Mouse (Mus musculus) liver, adult 2 months (tissue): ENCODE data around the gene Reck.

Source experiments
- CTCF ChIP-seq: fragments of 200-500 bp; IDR thresholded peaks from 2 replicates; pipeline ENCODE4 v1.5.1; 2011; ENCODE audit warnings: low read depth, low read length, control low read depth
- POLR2A ChIP-seq: fragments of 200-500 bp; IDR thresholded peaks from 2 replicates; pipeline ENCODE4 v1.6.1; 2011; ENCODE audit warnings: low read length, control low read depth; ENCODE audit not compliant: insufficient read depth; ENCODE audit errors: extremely low read depth

DNA sequence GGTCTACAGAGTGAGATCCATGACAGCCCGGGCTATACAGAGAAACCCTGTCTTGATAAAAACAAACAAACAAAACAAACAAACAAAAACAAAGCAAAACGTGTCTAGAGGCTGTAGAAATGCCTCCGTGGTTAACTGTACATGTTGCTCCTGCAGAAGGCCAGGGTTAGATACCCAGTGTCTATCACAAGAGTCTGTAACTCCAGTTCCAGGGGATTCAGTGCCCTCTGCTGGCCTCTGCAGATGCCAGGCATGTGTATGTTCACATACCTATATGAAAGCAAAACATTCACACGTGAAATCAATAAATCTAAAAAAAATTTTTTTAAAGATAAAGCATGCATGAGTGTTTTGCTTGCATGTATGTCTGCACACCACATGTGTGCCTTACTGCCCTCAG is 12.0 kb upstream of the Reck start:
- TF ChIP-seq CTCF, result no peak
- TF ChIP-seq POLR2A, result no peak
